Mouse (Mus musculus): ENCODE measurements around the gene Pfdn6.

- no peak for TF ChIP-seq CTCF (IDR thresholded peaks at IDR 0.05; ENCODE audit: control insufficient read depth, insufficient read depth, insufficient replicate concordance, low read depth, low read length)
- no peak for TF ChIP-seq POLR2A (IDR thresholded peaks at IDR 0.05; ENCODE audit: control insufficient read depth, low read depth, low read length)
These were observed 7.7 kb downstream of the Pfdn6 start for GRCm38 (mm10) chr17:33932448-33932847.

Measured in testis, adult 2 months (tissue).